Mouse (Mus musculus): ENCODE measurements around the gene Chadl.

DNA sequence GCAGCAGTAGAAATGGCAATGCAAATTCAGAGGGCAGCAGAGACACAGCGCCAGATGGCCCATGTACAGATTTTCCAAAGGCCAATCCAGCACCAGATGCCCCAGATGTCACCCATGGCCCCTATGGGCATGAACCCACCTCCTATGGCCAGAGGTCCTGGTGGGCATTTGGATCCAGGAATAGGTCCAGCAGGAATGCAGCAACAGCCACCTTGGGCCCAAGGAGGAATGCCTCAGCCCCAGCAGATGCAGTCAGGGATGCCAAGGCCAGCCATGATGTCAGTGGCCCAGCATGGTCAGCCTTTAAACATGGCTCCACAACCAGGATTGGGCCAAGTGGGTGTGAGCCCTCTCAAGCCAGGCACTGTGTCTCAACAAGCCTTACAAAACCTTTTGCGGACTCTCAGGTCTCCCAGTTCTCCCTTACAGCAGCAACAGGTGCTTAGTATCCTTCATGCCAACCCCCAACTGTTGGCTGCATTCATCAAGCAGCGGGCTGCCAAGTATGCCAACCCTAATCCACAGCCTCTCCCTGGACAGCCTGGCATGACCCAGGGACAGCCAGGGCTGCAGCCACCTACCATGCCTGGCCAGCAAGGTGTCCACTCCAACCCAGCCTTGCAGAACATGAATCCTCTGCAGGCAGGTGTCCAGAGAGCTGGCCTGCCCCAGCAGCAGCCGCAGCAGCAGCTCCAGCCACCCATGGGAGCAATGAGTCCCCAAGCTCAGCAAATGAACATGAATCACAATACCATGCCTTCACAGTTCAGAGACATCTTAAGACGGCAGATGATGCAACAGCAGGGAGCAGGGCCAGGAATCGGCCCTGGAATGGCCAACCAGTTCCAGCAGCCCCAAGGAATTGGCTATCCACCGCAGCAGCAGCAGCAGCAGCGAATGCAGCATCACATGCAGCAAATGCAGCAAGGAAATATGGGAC, 47.3 kb downstream of the Chadl start:
- no peak for TF ChIP-seq POLR2A (IDR thresholded peaks at IDR 0.05; ENCODE audit: control insufficient read depth, extremely low read depth, insufficient read depth, low read length, poor library complexity)
- TF ChIP-seq CTCF (IDR thresholded peaks at IDR 0.05; ENCODE audit: borderline replicate concordance, control insufficient read depth, extremely low read depth, insufficient read depth, low read length, poor library complexity) = no peak
